Mouse (Mus musculus) kidney, postnatal 0 days (tissue): Measurements from ENCODE around the gene Shc2. TPM values are rescaled to one million over a fixed set of nuclear protein-coding genes. Genes with fewer than 3 reads are reported as not detected.
A peak's percentile ranks its signal among the peaks of the same experiment; 100 is the strongest.

Source experiments
- ATAC-seq: fragments of 200-750 bp; cut with Nextera tagmentation; replicated peaks from 2 replicates; pipeline ENCODE4 v1.8.0; 2017; ENCODE audit warnings: low read depth, moderate number of reproducible peaks, moderate TSS enrichment, moderate library complexity; ENCODE audit not compliant: low FRiP score
- DNase-seq: peaks from one replicate; pipeline ENCODE4 v3.0.0-alpha.2; 2016; ENCODE audit warnings: low spot score
- H3K27ac ChIP-seq: fragments of 300-500 bp; sonication (generic); 2 replicates; pipeline ENCODE4 v1.5.1; 2014; ENCODE audit warnings: mild to moderate bottlenecking
- H3K27me3 ChIP-seq: fragments of 300-500 bp; sonication (generic); 2 replicates; pipeline ENCODE4 v1.6.1; 2014; ENCODE audit warnings: low read length, mixed read lengths; ENCODE audit not compliant: insufficient read depth
- H3K36me3 ChIP-seq: fragments of 300-500 bp; sonication (generic); 2 replicates; pipeline ENCODE4 v1.6.1; 2014; ENCODE audit warnings: low read length, mixed read lengths; ENCODE audit not compliant: insufficient read depth
- H3K4me1 ChIP-seq: fragments of 300-500 bp; sonication (generic); replicated peaks from 2 replicates; pipeline ENCODE4 v1.6.1; 2014; ENCODE audit warnings: antibody characterized with exemption, low read length, mixed read lengths; ENCODE audit not compliant: insufficient read depth
- H3K4me2 ChIP-seq: fragments of 300-500 bp; sonication (generic); 2 replicates; pipeline ENCODE4 v1.6.1; 2014; ENCODE audit warnings: mild to moderate bottlenecking, low read length, moderate library complexity, mixed read lengths
- H3K4me3 ChIP-seq: fragments of 300-500 bp; sonication (generic); replicated peaks from 2 replicates; pipeline ENCODE4 v1.5.1; 2014; ENCODE audit warnings: low read depth, low read length
- H3K9ac ChIP-seq: fragments of 300-500 bp; sonication (generic); 2 replicates; pipeline ENCODE4 v1.6.1; 2014; ENCODE audit warnings: low read depth, low read length
- H3K9me3 ChIP-seq: fragments of 300-500 bp; sonication (generic); replicated peaks from 2 replicates; pipeline ENCODE4 v1.6.1; 2016; ENCODE audit warnings: low read length, inconsistent platforms, mixed read lengths
- CTCF ChIP-seq: IDR thresholded peaks from 2 replicates; pipeline ENCODE4 v1.5.1; 2016; ENCODE audit warnings: antibody characterized with exemption, low read depth, mild to moderate bottlenecking, moderate library complexity
- WGBS: fragments of 180-500 bp; shearing (Covaris S2); extraction: QIAGEN DNeasy Blood & Tissue Kit; methylation state at CpG from one replicate; pipeline ENCODE4 v1.1.7; 2014; 5-methylcytosine and 5-hydroxymethylcytosine counted together
- polyA plus RNA-seq: library from polyadenylated mRNA; unstranded; fragments of >200 nt; fragmentation: Nextera tagmentation; extraction: Ambion mirVana; gene quantifications from 2 replicates; pipeline ENCODE4 v1.2.1, GENCODE M21; 2015

The Shc2 gene
- polyA plus RNA-seq, 1 experiment from 2014 or later: 5.4 TPM

DNA sequence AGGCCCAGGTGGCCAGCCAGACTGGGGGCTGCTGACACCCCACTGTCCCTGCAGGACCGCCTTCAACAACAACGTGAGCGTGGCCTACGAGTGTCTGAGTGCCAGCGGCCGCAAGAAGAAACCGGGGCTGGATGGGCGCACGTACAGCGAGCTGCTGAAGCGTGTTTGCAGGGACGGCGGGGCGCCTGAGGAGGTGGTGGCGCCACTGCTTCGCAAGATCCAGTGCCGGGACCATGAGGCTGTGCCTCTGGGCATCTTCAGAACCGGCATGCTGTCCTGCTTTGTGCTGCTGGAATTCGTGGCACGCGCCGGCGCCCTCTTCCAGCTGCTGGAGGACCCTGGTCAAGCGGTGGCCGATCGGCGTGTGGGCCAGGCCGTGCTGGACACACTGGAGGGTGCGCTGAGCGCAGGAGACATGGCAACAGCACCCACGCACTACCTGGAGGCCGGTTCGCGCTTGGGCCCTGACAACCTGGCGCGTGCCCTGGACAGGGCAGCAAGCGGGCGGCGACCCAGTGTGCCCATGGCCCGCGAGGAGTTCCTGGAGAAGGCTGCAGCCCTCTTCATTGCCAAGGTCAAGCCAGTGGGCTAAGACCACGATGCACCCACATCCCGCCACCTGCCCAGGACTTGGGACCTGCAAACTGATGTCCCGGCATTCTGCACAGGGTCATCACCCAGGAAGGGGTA lies 37.8 kb upstream of the Shc2 start:
- peaks cover 10% of the 10 kb centered on the region for H3K4me1 ChIP-seq
- H3K9me3 ChIP-seq: no peaks in the 10 kb centered on the region
- H3K27ac ChIP-seq: no peak overlapping the region
- no peak for DNase-seq
- TF ChIP-seq CTCF: no peak
- ATAC-seq: no peak; the same call in 1 of the 2 replicates
- H3K4me3 ChIP-seq: no peak overlapping the region
- 65% methylated on average over 44 of the region's 44 CpGs for WGBS
- H3K36me3 ChIP-seq: 0 out of 2 replicates have a peak, but pooled peaks cover 2% of the 10 kb centered on the region
- no peaks in the 10 kb centered on the region for H3K27me3 ChIP-seq
- H3K9ac ChIP-seq: no peak overlapping the region
- H3K4me2 ChIP-seq: no peak overlapping the region

DNA sequence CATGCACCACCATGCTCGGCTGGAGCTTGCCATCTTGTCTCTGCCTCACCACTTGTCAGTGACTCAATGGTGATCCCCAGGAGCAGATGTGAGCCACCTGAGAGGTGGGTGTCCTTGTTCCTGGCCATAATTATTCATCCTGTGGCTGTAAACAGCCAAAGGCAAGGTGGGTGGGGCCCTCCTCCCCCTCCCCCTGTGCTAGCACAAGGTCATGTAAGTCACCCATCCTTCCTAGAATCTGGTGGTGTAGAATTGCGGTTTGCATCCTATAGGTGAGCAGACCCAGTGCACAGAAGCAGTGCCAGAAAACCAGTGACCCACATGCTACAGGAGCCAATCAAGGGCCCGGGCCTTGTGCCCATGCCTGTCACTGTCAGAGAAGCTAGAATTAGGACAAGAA lies 35.3 kb upstream of the Shc2 start:
- H3K9ac ChIP-seq: no peak overlapping the region
- no peak for TF ChIP-seq CTCF
- H3K27ac ChIP-seq: no peak overlapping the region
- no peak overlapping the region for H3K4me3 ChIP-seq
- no peaks in the 10 kb centered on the region for H3K27me3 ChIP-seq
- 0 out of 2 replicates have a peak, but pooled peaks cover 2% of the 10 kb centered on the region for H3K36me3 ChIP-seq
- ATAC-seq (no peak), DNase-seq (no peak)
- H3K4me2 ChIP-seq: no peak overlapping the region
- 95% methylated on average over 3 of the region's 3 CpGs for WGBS
- peaks cover 17% of the 10 kb centered on the region for H3K4me1 ChIP-seq
- H3K9me3 ChIP-seq: no peaks in the 10 kb centered on the region

DNA sequence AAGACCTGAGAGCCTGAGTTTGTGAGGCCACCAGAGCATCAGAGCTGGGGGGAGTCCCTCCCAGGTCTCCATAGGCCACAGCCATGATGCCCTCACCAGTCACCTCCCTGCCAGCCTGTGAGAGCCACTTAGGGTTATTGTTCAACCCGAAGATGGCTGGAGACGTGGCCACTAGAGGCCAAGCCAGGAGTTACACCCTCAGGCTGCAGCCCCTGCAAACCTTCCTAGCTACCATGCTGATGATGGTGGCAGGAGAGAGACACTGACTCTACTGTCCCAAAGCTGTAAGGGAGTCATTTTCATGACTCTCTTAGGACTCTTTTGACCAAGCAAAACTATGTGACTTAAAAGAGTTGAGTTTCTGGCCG lies 34.4 kb upstream of the Shc2 start:
- peak; percentile 43; the same call in 1 of the 2 replicates for TF ChIP-seq CTCF
- WGBS: 42% methylated on average over 3 of the region's 3 CpGs
- Histone ChIP-seq H3K27ac (peak overlapping the region; percentile 50), H3K36me3 (0 out of 2 replicates have a peak, but pooled peaks cover 2% of the 10 kb centered on the region), H3K4me2 (no peak overlapping the region), H3K27me3 (no peaks in the 10 kb centered on the region), H3K4me3 (no peak overlapping the region), H3K9me3 (no peaks in the 10 kb centered on the region), H3K4me1 (peaks cover 17% of the 10 kb centered on the region), H3K9ac (no peak overlapping the region)
- ATAC-seq (0 out of 2 replicates have a peak, but pooled peaks have one; percentile 5), DNase-seq (peak; percentile 40)

DNA sequence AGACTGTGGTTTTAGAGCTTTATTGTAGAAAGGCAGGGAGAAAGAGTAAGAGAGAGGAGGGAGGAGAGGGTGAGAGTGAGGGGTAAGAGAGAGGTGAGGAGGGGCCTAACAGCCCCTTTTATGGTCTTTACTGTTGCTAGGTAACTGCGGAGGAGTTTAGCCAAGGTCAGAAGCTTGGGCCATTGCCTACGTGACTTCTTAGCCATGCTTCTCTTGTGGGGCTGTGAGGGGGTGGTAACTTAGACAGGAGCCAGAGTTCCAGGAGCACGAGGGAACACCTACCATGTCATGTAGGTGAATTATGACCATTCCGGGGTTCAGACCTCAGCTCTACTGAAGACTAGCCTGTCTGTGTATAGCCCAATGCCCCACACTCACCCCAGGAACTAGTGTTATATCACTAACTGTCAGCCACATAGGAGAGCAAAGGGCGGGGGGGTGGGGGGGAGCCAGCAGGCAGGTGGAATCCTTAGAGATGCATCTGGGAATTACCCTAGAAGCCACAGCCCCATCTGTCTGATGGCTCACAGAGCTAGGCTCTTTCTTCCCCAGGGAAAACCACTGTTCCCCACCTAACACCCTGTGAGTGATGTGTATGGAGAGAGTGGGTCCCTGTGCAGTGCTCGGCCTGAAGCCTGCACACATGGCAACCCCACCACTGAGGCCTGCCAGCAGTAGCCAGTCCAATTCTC lies 33.8 kb upstream of the Shc2 start:
- 28% methylated on average over 6 of the region's 6 CpGs for WGBS
- no peak overlapping the region for H3K9ac ChIP-seq
- 0 out of 2 replicates have a peak, but pooled peaks have one; percentile 2 for ATAC-seq

DNA sequence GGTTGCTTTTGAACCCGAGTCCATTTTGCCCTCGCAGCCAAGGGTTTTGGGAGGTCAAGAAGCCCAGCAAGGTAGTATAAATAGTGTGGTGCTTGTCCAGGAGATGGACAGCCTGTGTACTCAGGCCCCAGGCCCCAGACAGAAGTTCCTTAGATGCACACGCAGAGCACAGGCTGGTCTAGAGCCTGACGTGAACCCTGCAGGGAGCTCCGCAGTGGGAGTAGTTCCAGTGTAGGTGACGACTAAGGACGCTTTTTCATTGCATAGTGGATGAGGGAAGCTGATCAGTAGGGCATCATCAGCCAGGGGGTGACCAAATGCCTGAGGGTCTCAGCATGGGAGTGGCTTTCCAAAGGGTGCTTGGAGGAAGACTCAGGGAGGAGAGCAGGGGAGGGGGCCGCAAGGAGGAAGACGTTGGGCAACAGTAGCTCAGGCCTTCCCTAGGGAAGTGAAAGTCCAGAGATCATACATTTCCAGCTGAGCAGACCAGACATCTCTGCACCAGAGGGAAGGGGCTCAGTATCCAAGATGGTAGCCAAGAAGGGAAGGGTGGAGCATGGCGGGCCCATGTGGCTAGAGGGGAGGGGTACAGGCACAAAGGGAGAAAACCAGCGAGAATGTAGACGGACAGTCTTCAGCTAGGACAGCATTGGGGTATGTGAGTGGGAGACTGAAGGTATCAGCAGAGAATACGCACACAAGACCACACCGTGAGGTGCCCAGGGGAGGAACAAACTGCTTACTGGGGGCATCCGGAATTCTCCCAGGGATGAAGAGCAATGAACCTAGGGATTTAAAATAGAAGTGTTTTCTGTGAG lies 32.6 kb upstream of the Shc2 start:
- peak overlapping the region; percentile 90; the same call in 1 of the 2 replicates for H3K27ac ChIP-seq
- TF ChIP-seq CTCF: no peak
- peak overlapping the region; percentile 97 for H3K4me3 ChIP-seq
- H3K4me1 ChIP-seq: peaks cover 17% of the 10 kb centered on the region
- ATAC-seq (no peak), DNase-seq (no peak)
- H3K9ac ChIP-seq: peak overlapping the region; percentile 81
- H3K27me3 ChIP-seq: no peaks in the 10 kb centered on the region
- H3K4me2 ChIP-seq: peak overlapping the region; percentile 81
- H3K36me3 ChIP-seq: no peaks in the 10 kb centered on the region
- H3K9me3 ChIP-seq: no peaks in the 10 kb centered on the region
- whole genome bisulfite sequencing: 23% methylated on average over 15 of the region's 15 CpGs

More for the DNA sequence above, 33.8 kb upstream of the Shc2 start:
- peak; percentile 39 for DNase-seq
- Histone ChIP-seq H3K36me3 (0 out of 2 replicates have a peak, but pooled peaks cover 2% of the 10 kb centered on the region), H3K4me2 (peak overlapping the region; percentile 81), H3K9me3 (no peaks in the 10 kb centered on the region), H3K4me3 (no peak overlapping the region), H3K27me3 (no peaks in the 10 kb centered on the region), H3K4me1 (peaks cover 17% of the 10 kb centered on the region), H3K27ac (peak overlapping the region; percentile 70)
- TF ChIP-seq CTCF: no peak

DNA sequence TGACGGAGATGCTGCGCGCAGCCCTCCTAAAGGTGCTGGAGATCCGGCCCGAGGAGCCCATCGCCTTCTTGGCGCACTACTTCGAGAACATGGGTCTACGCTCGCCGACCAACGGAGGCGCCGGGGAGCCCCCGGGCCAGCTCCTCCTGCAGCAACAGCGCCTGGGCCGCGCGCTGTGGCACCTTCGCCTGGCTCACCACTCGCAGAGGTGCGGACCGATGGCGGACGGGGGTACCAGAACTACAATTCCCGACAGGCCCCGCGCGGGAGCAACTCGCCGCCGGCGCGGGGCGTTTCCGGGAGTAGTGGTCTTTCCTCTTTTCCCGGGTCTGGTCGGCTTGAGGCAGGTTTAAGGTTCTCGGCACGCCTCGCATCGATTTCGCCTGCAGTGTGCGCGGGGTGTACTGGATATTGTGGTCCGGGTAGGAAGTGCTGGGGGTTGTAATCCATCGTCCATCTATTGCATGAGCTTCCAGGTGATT lies 31.9 kb upstream of the Shc2 start:
- Histone ChIP-seq H3K27ac (peak overlapping the region; percentile 90), H3K4me3 (peak overlapping the region; percentile 97), H3K9ac (peak overlapping the region; percentile 81), H3K27me3 (no peaks in the 10 kb centered on the region), H3K4me1 (peaks cover 17% of the 10 kb centered on the region), H3K9me3 (no peaks in the 10 kb centered on the region), H3K4me2 (peak overlapping the region; percentile 81), H3K36me3 (no peaks in the 10 kb centered on the region)
- DNase-seq (peak; percentile 80), ATAC-seq (peak; percentile 30)
- no peak for TF ChIP-seq CTCF
- under 1% methylated on average over 47 of the region's 47 CpGs for WGBS
